Mouse (Mus musculus) thymus, adult 2 months (tissue): ENCODE results near the gene Cwc15. TPM values are rescaled to one million over a fixed set of nuclear protein-coding genes. Genes with fewer than 3 reads are reported as not detected.

Experiments used
- DNase-seq: peaks from one replicate; pipeline ENCODE4 v3.0.0; 2021
- H3K27ac ChIP-seq: fragments of 200-500 bp; 2 replicates; pipeline ENCODE4 v1.5.1; 2012; ENCODE audit warnings: low read length, control low read depth; ENCODE audit not compliant: control insufficient read depth, insufficient read depth
- H3K27me3 ChIP-seq: fragments of 200-500 bp; 2 replicates; pipeline ENCODE4 v1.6.1; 2012; ENCODE audit warnings: mild to moderate bottlenecking, low read length, moderate library complexity, mixed read lengths; ENCODE audit not compliant: control insufficient read depth, insufficient read depth
- H3K36me3 ChIP-seq: fragments of 200-500 bp; 2 replicates; pipeline ENCODE4 v1.6.1; 2012; ENCODE audit warnings: mild to moderate bottlenecking, low read length, moderate library complexity; ENCODE audit not compliant: control insufficient read depth, insufficient read depth
- H3K4me1 ChIP-seq: fragments of 200-500 bp; replicated peaks from 2 replicates; pipeline ENCODE4 v1.6.1; 2012; ENCODE audit warnings: low read length; ENCODE audit not compliant: control insufficient read depth, insufficient read depth
- H3K4me3 ChIP-seq: fragments of 200-500 bp; 2 replicates; pipeline ENCODE4 v1.5.1; 2012; ENCODE audit warnings: mild to moderate bottlenecking, low read length, control low read depth, moderate library complexity; ENCODE audit not compliant: control insufficient read depth, insufficient read depth
- CTCF ChIP-seq: fragments of 200-500 bp; IDR thresholded peaks from 2 replicates; pipeline ENCODE4 v1.5.1; 2012; ENCODE audit warnings: mild to moderate bottlenecking, control low read depth, low read length, moderate library complexity, borderline replicate concordance; ENCODE audit not compliant: control insufficient read depth, poor library complexity, insufficient read depth; ENCODE audit errors: extremely low read depth
- POLR2A ChIP-seq: fragments of 200-500 bp; IDR thresholded peaks from 2 replicates; pipeline ENCODE4 v1.6.1; 2012; ENCODE audit warnings: mild to moderate bottlenecking, low read length, control low read depth, moderate library complexity; ENCODE audit not compliant: control insufficient read depth, poor library complexity, insufficient read depth; ENCODE audit errors: extremely low read depth
- WGBS: fragments of 180-500 bp; shearing (Covaris S2); methylation state at CpG from one replicate; pipeline ENCODE4 v1.1.7; 2018; 5-methylcytosine and 5-hydroxymethylcytosine counted together
- polyA plus RNA-seq: library from polyadenylated mRNA; depleted of rRNA; stranded (reverse); fragments of >200 nt; gene quantifications from 2 replicates; pipeline ENCODE4 v1.2.3, GENCODE M21; 2012

Gene Cwc15
- polyA plus RNA-seq, 1 experiment = 12.3 TPM

- under 1% methylated on average over 4 of the region's 4 CpGs for WGBS
Measured at GRCm38 (mm10) chr9:14523408-14524043, 23.1 kb downstream of the Cwc15 start.

GRCm38 (mm10) chr9:14530004-14530403, 29.6 kb downstream of the Cwc15 start:
- H3K36me3 ChIP-seq = no peaks in the 10 kb centered on the region
- no peak overlapping the region for H3K4me3 ChIP-seq
- H3K4me1 ChIP-seq = no peaks in the 10 kb centered on the region
- TF ChIP-seq CTCF = no peak
- TF ChIP-seq POLR2A = no peak
- no peak overlapping the region for H3K27ac ChIP-seq
- no peak for DNase-seq
- 96% methylated on average over 5 of the region's 5 CpGs for WGBS
- H3K27me3 ChIP-seq = no peaks in the 10 kb centered on the region

More at GRCm38 (mm10) chr9:14523408-14524043, 23.1 kb downstream of the Cwc15 start:
- Histone ChIP-seq H3K36me3 (no peaks in the 10 kb centered on the region), H3K4me3 (no peak overlapping the region), H3K27ac (no peak overlapping the region), H3K27me3 (no peaks in the 10 kb centered on the region), H3K4me1 (no peaks in the 10 kb centered on the region)
- peak; percentile 74 for DNase-seq
- TF ChIP-seq CTCF = peak; percentile 68; the same call in 1 of the 2 replicates
- TF ChIP-seq POLR2A = no peak

- H3K4me1 ChIP-seq = no peaks in the 10 kb centered on the region
- H3K36me3 ChIP-seq = no peaks in the 10 kb centered on the region
- no peak overlapping the region for H3K4me3 ChIP-seq
- WGBS = 84% methylated on average over 3 of the region's 3 CpGs
- no peak for DNase-seq
- H3K27ac ChIP-seq = no peak overlapping the region
- no peaks in the 10 kb centered on the region for H3K27me3 ChIP-seq
- TF ChIP-seq POLR2A = no peak
- no peak for TF ChIP-seq CTCF
Measured at GRCm38 (mm10) chr9:14532283-14532682, 31.9 kb downstream of the Cwc15 start.

GRCm38 (mm10) chr9:14533659-14534058, 33.2 kb downstream of the Cwc15 start:
- Histone ChIP-seq H3K27me3 (no peaks in the 10 kb centered on the region), H3K36me3 (no peaks in the 10 kb centered on the region), H3K27ac (no peak overlapping the region), H3K4me1 (no peaks in the 10 kb centered on the region), H3K4me3 (no peak overlapping the region)
- WGBS = 96% methylated on average over 2 of the region's 2 CpGs
- DNase-seq = no peak
- no peak for TF ChIP-seq POLR2A
- TF ChIP-seq CTCF = no peak

GRCm38 (mm10) chr9:14534833-14535456, 34.5 kb downstream of the Cwc15 start:
- Histone ChIP-seq H3K4me1 (no peaks in the 10 kb centered on the region), H3K27ac (no peak overlapping the region), H3K27me3 (no peaks in the 10 kb centered on the region), H3K4me3 (no peak overlapping the region), H3K36me3 (no peaks in the 10 kb centered on the region)
- 92% methylated on average over 9 of the region's 9 CpGs for WGBS
- TF ChIP-seq CTCF (no peak), POLR2A (no peak)
- no peak for DNase-seq

- 85% methylated on average over 9 of the region's 9 CpGs for WGBS
- DNase-seq = no peak
- H3K4me3 ChIP-seq = no peak overlapping the region
- H3K27me3 ChIP-seq = no peaks in the 10 kb centered on the region
- no peak overlapping the region for H3K27ac ChIP-seq
- H3K4me1 ChIP-seq = peaks cover 34% of the 10 kb centered on the region
- TF ChIP-seq CTCF (no peak), POLR2A (no peak)
- no peaks in the 10 kb centered on the region for H3K36me3 ChIP-seq
Measured at GRCm38 (mm10) chr9:14544034-14544757, 43.8 kb downstream of the Cwc15 start.
